Comparison of ENCODE assay signal across 1 mouse cellular context in the genomic region with DNA sequence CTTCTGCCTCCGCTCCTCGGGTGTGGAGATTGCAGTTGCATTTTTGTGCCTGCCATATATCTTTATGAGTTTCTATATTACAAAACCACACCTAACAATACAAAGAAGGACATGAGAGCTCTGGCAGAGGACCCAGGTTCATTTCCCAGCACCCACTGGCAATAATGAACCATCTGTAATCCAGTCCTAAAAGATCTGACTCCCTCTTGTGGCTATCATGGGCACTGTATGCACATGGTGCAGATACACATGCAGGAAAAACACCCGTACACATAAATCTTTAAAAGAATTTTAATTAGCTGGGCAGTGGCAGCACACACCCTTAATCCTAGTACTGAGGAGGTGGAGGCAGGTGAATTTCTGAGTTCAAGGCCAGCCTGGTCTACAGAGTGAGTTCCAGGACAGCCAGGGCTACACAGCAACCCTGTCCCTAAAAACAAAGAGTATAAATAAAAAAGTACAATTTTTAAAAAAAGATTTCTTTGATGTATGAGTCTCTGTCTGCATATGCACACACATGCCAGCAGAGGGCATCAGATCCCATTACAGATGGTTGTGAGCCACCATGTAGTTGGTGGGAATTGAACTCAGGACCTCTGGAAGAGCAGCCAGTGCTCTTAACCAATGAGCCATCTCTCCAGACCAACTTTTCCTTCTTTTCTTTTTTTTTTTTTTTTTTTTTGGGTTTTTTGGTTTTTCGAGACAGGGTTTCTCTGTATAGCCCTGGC.
A peak's percentile ranks its signal among the peaks of the same experiment; 100 is the strongest.
TF ChIP-seq lines count a peak whose summit lies in the region.

No protein-coding gene starts in this region.

TF ChIP-seq in CH12.LX, 34 proteins besides CTCF, POLR2A, EP300 and RAD21:
- TF ChIP-seq ZC3H11A (IDR thresholded peaks at IDR 0.05; ENCODE audit: low read depth, low read length) (no peak), ZNF384 (IDR thresholded peaks at IDR 0.05; ENCODE audit: low read depth, low read length) (no peak), SMC3 (IDR thresholded peaks at IDR 0.05; ENCODE audit: low read depth, low read length) (peak; percentile 8; the same call in 1 of the 2 replicates)
